Mouse (Mus musculus) intestine, postnatal 0 days (tissue): ENCODE results near the gene Akr1c20. TPM values are rescaled to one million over a fixed set of nuclear protein-coding genes. Genes with fewer than 3 reads are reported as not detected.

Experiments
- ATAC-seq: fragments of 200-750 bp; cut with Nextera tagmentation; 2 replicates; pipeline ENCODE4 v1.8.0; 2017; ENCODE audit warnings: mild to moderate bottlenecking, moderate TSS enrichment, moderate library complexity
- H3K27ac ChIP-seq: fragments of 300-500 bp; sonication (generic); 2 replicates; pipeline ENCODE4 v1.5.1; 2014; ENCODE audit warnings: mild to moderate bottlenecking, low read depth, low read length, moderate library complexity
- H3K27me3 ChIP-seq: fragments of 300-500 bp; sonication (generic); replicated peaks from 2 replicates; pipeline ENCODE4 v1.6.1; 2014; ENCODE audit warnings: low read length, mixed read lengths; ENCODE audit not compliant: control insufficient read depth, insufficient read depth
- H3K36me3 ChIP-seq: fragments of 300-500 bp; sonication (generic); 2 replicates; pipeline ENCODE4 v1.6.1; 2014; ENCODE audit warnings: mild to moderate bottlenecking, moderate library complexity; ENCODE audit not compliant: control insufficient read depth, insufficient read depth
- H3K4me1 ChIP-seq: fragments of 300-500 bp; sonication (generic); replicated peaks from 2 replicates; pipeline ENCODE4 v1.6.1; 2014; ENCODE audit warnings: antibody characterized with exemption, low read length, mixed read lengths; ENCODE audit not compliant: control insufficient read depth, insufficient read depth
- H3K4me2 ChIP-seq: fragments of 300-500 bp; sonication (generic); replicated peaks from 2 replicates; pipeline ENCODE4 v1.6.1; 2014; ENCODE audit warnings: low read depth, mild to moderate bottlenecking, moderate library complexity
- H3K4me3 ChIP-seq: fragments of 300-500 bp; sonication (generic); 2 replicates; pipeline ENCODE4 v1.5.1; 2014; ENCODE audit warnings: low read depth, low read length
- H3K9ac ChIP-seq: fragments of 300-500 bp; sonication (generic); 2 replicates; pipeline ENCODE4 v1.6.1; 2014; ENCODE audit warnings: mild to moderate bottlenecking, low read depth, low read length
- H3K9me3 ChIP-seq: fragments of 300-500 bp; sonication (generic); 2 replicates; pipeline ENCODE4 v1.6.1; 2016; ENCODE audit warnings: mixed run types; ENCODE audit not compliant: control insufficient read depth
- CTCF ChIP-seq: sonication (generic); IDR thresholded peaks from 2 replicates; pipeline ENCODE4 v1.5.1; 2016; ENCODE audit warnings: low read depth, mild to moderate bottlenecking, control low read depth, antibody characterized with exemption, moderate library complexity
- WGBS: fragments of 180-500 bp; shearing (Covaris S2); extraction: QIAGEN DNeasy Blood & Tissue Kit; methylation state at CpG from one replicate; pipeline ENCODE4 v1.1.7; 2014; 5-methylcytosine and 5-hydroxymethylcytosine counted together
- polyA plus RNA-seq: library from polyadenylated mRNA; unstranded; fragments of >200 nt; fragmentation: Nextera tagmentation; extraction: Ambion mirVana; gene quantifications from 2 replicates; pipeline ENCODE4 v1.2.1, GENCODE M21; 2015

Gene Akr1c20
- polyA plus RNA-seq, 1 experiment from 2014 or later = not detected

GRCm38 (mm10) chr13:4465641-4466040, 57.5 kb downstream of the Akr1c20 start:
- no peak for TF ChIP-seq CTCF

More at GRCm38 (mm10) chr13:4465641-4466040, 57.5 kb downstream of the Akr1c20 start:
- Histone ChIP-seq H3K27ac (no peak overlapping the region), H3K9me3 (no peaks in the 10 kb centered on the region), H3K4me1 (no peaks in the 10 kb centered on the region), H3K9ac (no peak overlapping the region), H3K27me3 (no peaks in the 10 kb centered on the region), H3K36me3 (no peaks in the 10 kb centered on the region), H3K4me3 (no peak overlapping the region), H3K4me2 (no peak overlapping the region)
- 89% methylated on average over 2 of the region's 2 CpGs for WGBS
- no peak for ATAC-seq

Other genes starting within 250 kb of the Akr1c20 start
- 215 and 226 TPM in 2 replicates for gene Akr1c12, start 243.9 kb downstream of the Akr1c20 start, polyA plus RNA-seq
- gene Akr1c6, start 89.0 kb downstream of the Akr1c20 start, polyA plus RNA-seq = not detected in 2 replicates
- gene Akr1c21, start 50.7 kb upstream of the Akr1c20 start, polyA plus RNA-seq = not detected in 2 replicates
- 33.9 and 35.0 TPM in 2 replicates for gene Akr1e1, start 85.8 kb upstream of the Akr1c20 start, polyA plus RNA-seq